Mouse (Mus musculus) embryo, embryonic 10 days (tissue): ENCODE results near the gene Sugct.

Experiments used
- DNase-seq: peaks from one replicate; pipeline ENCODE4 v3.0.0-alpha.2; 2015; ENCODE audit warnings: low spot score

The Sugct gene

GRCm38 (mm10) chr13:17291057-17291456, 404.3 kb downstream of the Sugct start:
- no peak for DNase-seq

DNA sequence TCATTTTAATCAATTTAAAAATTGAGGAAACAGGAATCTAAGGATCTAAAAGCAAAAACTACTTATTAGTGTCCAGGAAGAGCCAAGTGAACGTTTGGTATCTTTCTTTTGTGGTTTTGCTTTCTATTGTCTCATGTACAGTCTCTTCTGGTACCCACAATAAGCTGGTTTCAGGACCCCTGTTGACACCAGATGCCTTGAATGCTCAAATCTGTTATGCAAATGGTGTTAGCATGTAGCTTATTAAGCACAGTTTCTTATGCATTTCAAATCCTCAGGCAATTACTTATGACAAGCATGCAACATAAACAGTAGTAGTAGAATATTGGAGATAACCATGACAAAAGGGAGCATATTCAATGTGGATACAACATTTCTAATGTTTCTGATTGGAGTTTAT, 407.0 kb downstream of the Sugct start:
- DNase-seq = no peak

- no peak for DNase-seq
Observed at GRCm38 (mm10) chr13:17245936-17246335, 449.4 kb downstream of the Sugct start.

GRCm38 (mm10) chr13:17216524-17216923, 478.8 kb downstream of the Sugct start:
- no peak for DNase-seq

GRCm38 (mm10) chr13:17212681-17213080, 482.7 kb downstream of the Sugct start:
- DNase-seq = no peak

- no peak for DNase-seq
Observed at GRCm38 (mm10) chr13:17190180-17190762, 505.1 kb downstream of the Sugct start.

GRCm38 (mm10) chr13:17185253-17185652, 510.1 kb downstream of the Sugct start:
- DNase-seq = peak; percentile 70

GRCm38 (mm10) chr13:17165917-17166316, 529.4 kb downstream of the Sugct start:
- no peak for DNase-seq

DNA sequence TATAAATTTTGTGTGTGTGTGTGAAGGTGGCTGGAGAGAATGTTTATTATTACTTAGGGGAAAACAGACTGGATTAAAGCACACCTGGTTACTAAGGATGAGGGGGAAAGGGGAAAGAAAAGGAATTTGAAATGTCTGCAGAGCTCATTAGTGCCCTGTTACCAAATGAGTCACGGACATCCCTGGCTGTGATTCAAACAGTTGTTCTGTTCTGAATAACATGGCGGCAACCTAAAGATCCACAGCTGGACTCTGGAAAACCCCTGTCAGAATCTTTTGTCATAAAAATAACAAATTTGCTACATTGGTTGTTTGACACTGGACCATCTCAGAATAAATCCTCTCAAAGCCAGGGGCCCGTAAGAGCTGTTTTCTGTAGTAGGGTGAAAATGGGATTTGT, 530.6 kb downstream of the Sugct start:
- DNase-seq = no peak

DNA sequence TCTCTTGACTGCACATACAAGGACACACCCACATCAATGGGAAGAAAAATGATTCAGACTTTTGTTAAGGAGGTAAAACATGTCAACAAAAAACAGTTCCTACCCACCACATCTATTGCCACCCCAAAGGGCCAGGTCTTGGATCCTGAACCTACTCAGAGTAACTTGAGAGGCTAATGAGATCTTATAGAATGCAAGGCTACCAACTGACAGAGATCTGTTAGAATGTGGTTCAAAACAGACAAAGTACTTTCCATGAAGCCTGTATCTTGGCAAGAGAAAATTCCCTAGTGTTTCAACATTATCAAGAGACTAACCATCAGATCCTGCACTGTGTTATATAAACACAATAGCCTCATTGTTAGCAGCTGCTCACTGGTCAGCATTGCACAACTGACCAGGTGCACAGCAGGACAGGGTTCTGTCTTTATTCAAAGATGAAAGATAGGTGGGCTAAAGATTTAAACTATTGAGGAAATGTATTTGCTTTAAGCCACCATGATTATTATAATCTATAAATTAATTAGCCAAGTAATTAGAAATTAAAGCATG, 548.8 kb downstream of the Sugct start:
- DNase-seq = no peak

GRCm38 (mm10) chr13:17116073-17116472, 579.3 kb downstream of the Sugct start:
- DNase-seq = no peak

GRCm38 (mm10) chr13:17102372-17102771, 593.0 kb downstream of the Sugct start:
- no peak for DNase-seq

- no peak for DNase-seq
Observed at GRCm38 (mm10) chr13:17086547-17086946, 608.8 kb downstream of the Sugct start.

GRCm38 (mm10) chr13:17086146-17086545, 609.2 kb downstream of the Sugct start:
- DNase-seq = no peak

- no peak for DNase-seq
Observed at GRCm38 (mm10) chr13:17084946-17085852, 610.2 kb downstream of the Sugct start.

DNA sequence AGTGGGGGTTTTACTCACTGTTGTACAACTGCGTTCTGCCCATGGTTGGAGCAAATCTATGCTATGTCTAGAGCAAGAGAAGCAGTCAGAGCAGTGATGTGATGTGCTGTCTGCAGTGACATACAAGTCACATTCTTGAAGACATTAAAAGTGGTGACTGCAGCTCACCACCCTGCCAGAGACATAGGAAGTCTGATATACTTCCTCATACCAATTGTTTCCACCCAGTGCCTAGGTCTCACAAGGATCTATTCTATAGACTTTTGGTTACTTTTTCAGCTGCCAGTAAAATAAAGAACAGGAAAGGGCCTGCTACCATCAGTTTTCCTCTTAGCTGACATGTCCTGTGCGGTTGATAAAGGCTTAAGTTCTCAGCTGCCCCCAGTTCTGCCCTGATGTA, 613.7 kb downstream of the Sugct start:
- DNase-seq = no peak

- no peak for DNase-seq
Observed at GRCm38 (mm10) chr13:17065552-17065951, 629.8 kb downstream of the Sugct start.

DNA sequence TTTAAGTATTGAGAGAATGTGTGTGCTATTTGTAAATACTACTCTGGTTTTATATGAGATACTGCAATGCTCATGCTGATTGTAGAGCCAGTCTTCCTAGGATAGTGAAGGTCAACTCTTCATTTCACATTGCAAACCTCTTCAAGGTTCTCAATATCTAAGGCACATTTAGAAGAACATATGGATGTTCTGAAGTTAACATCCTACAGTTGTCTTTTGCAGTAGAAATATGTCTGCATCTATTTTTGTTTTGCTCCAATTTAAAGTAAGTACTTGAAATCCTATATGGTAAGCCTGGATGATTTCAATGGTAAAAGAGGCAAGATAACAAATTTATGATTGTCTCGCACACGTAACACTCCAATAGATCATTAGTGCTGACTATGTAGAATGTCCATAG, 638.7 kb downstream of the Sugct start:
- DNase-seq = no peak

GRCm38 (mm10) chr13:17043426-17044224, 651.7 kb downstream of the Sugct start:
- DNase-seq = no peak

DNA sequence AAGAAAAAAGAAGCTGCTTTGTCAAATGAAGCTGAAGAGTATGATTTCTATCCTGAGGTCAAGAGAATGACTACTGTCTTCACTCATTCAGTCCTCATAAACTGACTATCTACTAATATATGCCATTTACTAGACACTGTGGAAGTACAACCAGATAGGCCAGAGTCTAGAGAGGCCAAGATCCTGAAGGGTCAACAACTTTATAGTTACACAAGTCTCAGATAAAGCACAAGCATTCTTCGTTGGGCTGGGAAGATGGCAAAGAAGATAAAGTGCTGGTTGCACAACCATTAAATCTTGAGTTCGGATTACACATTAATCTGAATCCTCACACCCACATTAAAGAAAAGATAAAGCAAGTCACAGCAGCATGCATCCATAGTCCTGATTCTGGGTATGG, 653.0 kb downstream of the Sugct start:
- no peak for DNase-seq

DNA sequence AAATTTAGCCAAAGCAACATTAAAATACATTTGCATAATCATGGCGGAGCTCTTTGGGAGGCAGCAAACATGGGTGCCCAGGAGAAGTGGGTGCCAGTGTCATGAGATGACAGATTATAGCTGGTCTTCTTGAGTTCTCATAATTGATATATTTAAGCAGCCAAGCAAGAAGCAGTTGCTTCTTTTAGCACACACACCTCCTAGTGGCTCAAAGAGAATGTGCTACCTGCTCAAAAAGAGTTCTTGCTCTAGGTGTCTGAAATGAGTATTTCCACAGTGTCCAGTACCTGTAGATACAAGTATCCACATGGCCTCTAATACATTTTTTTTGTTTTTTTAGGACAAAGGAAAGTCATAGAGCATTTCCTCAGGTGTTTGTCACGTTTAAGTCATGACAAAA, 655.6 kb downstream of the Sugct start:
- no peak for DNase-seq

GRCm38 (mm10) chr13:17038341-17038740, 657.0 kb downstream of the Sugct start:
- no peak for DNase-seq
